Mouse (Mus musculus): Measurements from ENCODE around the gene Zswim4.
A peak's percentile ranks its signal among the peaks of the same experiment; 100 is the strongest.

Gene Zswim4

GRCm38 (mm10) chr8:84183261-84184084 is 53.4 kb downstream of the Zswim4 start:
- peak in 1 of 2 experiments; percentile 64 for DNase-seq (ENCODE audit: low spot score in 2 of 2)

GRCm38 (mm10) chr8:84182833-84183232 is 54.0 kb downstream of the Zswim4 start:
- no peak for DNase-seq (ENCODE audit: low spot score in 2 of 2)

GRCm38 (mm10) chr8:84180530-84181190 is 56.2 kb downstream of the Zswim4 start:
- DNase-seq (ENCODE audit: low spot score in 2 of 2) = peak in 1 of 2 experiments; percentile 46

GRCm38 (mm10) chr8:84179946-84180345 is 56.9 kb downstream of the Zswim4 start:
- DNase-seq (ENCODE audit: low spot score in 2 of 2) = no peak

GRCm38 (mm10) chr8:84178592-84178991 is 58.3 kb downstream of the Zswim4 start:
- DNase-seq (ENCODE audit: low spot score in 2 of 2) = no peak

- no peak for DNase-seq (ENCODE audit: low spot score in 2 of 2)
Observed at GRCm38 (mm10) chr8:84177405-84177804, 59.5 kb downstream of the Zswim4 start.

GRCm38 (mm10) chr8:84176560-84176959 is 60.3 kb downstream of the Zswim4 start:
- DNase-seq (ENCODE audit: low spot score in 2 of 2) = no peak

- DNase-seq (ENCODE audit: low spot score in 2 of 2) = no peak
Observed at GRCm38 (mm10) chr8:84173861-84174260, 63.0 kb downstream of the Zswim4 start.

- no peak for DNase-seq (ENCODE audit: low spot score in 2 of 2)
Observed at GRCm38 (mm10) chr8:84170096-84170495, 66.8 kb downstream of the Zswim4 start.

- DNase-seq (ENCODE audit: low spot score in 2 of 2) = no peak
Observed at GRCm38 (mm10) chr8:84167696-84168095, 69.2 kb downstream of the Zswim4 start.
